ENCODE assay signal across 8 mouse cellular contexts in the genomic region with DNA sequence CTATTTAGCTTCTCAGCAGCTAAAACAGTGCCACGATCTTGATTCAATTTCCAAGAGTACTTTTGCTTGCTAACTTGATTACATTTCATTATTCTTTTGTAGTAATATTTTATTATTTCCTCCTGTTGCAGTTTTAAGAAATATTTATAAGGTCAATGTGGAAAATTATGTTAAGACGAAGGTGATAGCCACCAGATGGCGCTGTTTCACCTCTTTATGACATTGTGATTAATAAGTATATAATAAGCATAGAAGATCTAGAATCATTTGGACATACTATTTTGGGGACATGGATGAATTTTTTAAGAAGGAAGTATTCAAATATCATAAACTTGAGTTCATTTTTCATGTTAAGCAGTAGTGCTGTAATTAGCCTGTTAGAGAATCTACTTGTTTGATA.
DNase-seq lines count a peak whose midpoint lies in the region; ATAC-seq and TF ChIP-seq lines count a peak whose summit lies in the region.

No protein-coding gene starts in this region.

- peaks cover 2% of the 10 kb centered on the region for H3K4me1 ChIP-seq in heart, adult 2 months (ENCODE audit: control insufficient read depth, insufficient read depth, low read length)
- no peaks in the 10 kb centered on the region for H3K4me1 ChIP-seq in neural tube, embryonic 11.5 days (ENCODE audit: control insufficient read depth, insufficient read depth, low read length)

- TF ChIP-seq CTCF in heart, adult 2 months (IDR thresholded peaks at IDR 0.05): peak; percentile 94

- DNase-seq in heart, adult 2 months: no peak
- DNase-seq in heart, adult 11 months: no peak
- peak; percentile 33 for DNase-seq in ovary, postnatal 14 days (ENCODE audit: low spot score)
- no peak for DNase-seq in ovary, postnatal 10 days (ENCODE audit: low spot score)
- DNase-seq in adipocyte (ENCODE audit: low spot score): peak; percentile 83
- DNase-seq in neural tube, embryonic 11.5 days (ENCODE audit: low spot score): peak; percentile 51

- H3K79me2 ChIP-seq in heart, adult 2 months (replicated peaks; ENCODE audit: control insufficient read depth, insufficient read depth, low read length): 0 out of 2 replicates have a peak, but pooled peaks cover 2% of the 10 kb centered on the region

- intact Hi-C loops in heart, adult 2 months (cut with DNase I): loop anchor here (2.0 kb wide), 1 partner anchor 620 kb away; no protein-coding TSS in a partner anchor

- no peaks in the 10 kb centered on the region for H3K27me3 ChIP-seq in heart, adult 2 months (ENCODE audit: control insufficient read depth, insufficient read depth, low read length)
- no peaks in the 10 kb centered on the region for H3K27me3 ChIP-seq in neural tube, embryonic 11.5 days (ENCODE audit: control insufficient read depth, insufficient read depth, low read length)

- 0 out of 2 replicates have a peak, but pooled peaks have one; percentile 52 for ATAC-seq in erythroid progenitor cell, adult 5-6 weeks (replicated peaks; ENCODE audit: low FRiP score, poor library complexity, severe bottlenecking)
- ATAC-seq in neural tube, embryonic 11.5 days (ENCODE audit: insufficient read depth, low FRiP score, low TSS enrichment): no peak
- no peak for ATAC-seq in megakaryocyte progenitor cell, adult 5-6 weeks (replicated peaks; ENCODE audit: poor library complexity)

- peaks cover 9% of the 10 kb centered on the region for H3K36me3 ChIP-seq in heart, adult 2 months (ENCODE audit: control insufficient read depth, insufficient read depth, low read length)
- H3K36me3 ChIP-seq in neural tube, embryonic 11.5 days (ENCODE audit: control insufficient read depth, insufficient read depth, low read length): no peaks in the 10 kb centered on the region

- H3K4me3 ChIP-seq in heart, adult 2 months: no peak overlapping the region
- no peak overlapping the region for H3K4me3 ChIP-seq in neural tube, embryonic 11.5 days (ENCODE audit: low read depth, low read length)

- TF ChIP-seq POLR2A in heart, adult 2 months (IDR thresholded peaks at IDR 0.05; ENCODE audit: insufficient read depth, low read depth, low read length): no peak

- H3K4me2 ChIP-seq in neural tube, embryonic 11.5 days (ENCODE audit: low read depth): no peak overlapping the region

- H3K27ac ChIP-seq in heart, adult 2 months: peak overlapping the region; percentile 70
- no peak overlapping the region for H3K27ac ChIP-seq in neural tube, embryonic 11.5 days (ENCODE audit: low read depth, low read length)

- H3K9ac ChIP-seq in heart, adult 2 months (ENCODE audit: low read depth, low read length): no peak overlapping the region
- H3K9ac ChIP-seq in neural tube, embryonic 11.5 days (ENCODE audit: low read length): no peak overlapping the region

- 26% methylated on average over 3 of the region's 3 CpGs for WGBS in heart, adult 2 months
- 55% methylated on average over 3 of the region's 3 CpGs for WGBS in neural tube, embryonic 11.5 days

- no peaks in the 10 kb centered on the region for H3K9me3 ChIP-seq in neural tube, embryonic 11.5 days (ENCODE audit: control insufficient read depth, low read length)

- no peak for TF ChIP-seq EP300 in heart, adult 2 months (IDR thresholded peaks at IDR 0.05; ENCODE audit: insufficient read depth, low read depth, low read length)

Comparison
In these comparisons a context has a peak if more than half of its experiments do, and no peak if none do; other contexts are left out.
1. DNase-seq: peak in ovary, postnatal 14 days (single experiment), adipocyte (single experiment) and neural tube, embryonic 11.5 days (single experiment); none in heart, adult 2 months (0 of 2), heart, adult 11 months (single experiment) and ovary, postnatal 10 days (single experiment).